Mouse (Mus musculus) liver, adult 2 months (tissue): ENCODE data around the gene Mtmr1. TPM values are rescaled to one million over a fixed set of nuclear protein-coding genes. Genes with fewer than 3 reads are reported as not detected.
"Not testable (repeated sequence)": the region's sequence is repeated elsewhere in the genome, so short reads cannot be mapped to it uniquely, and the experiment has no call there.

Source experiments
- DNase-seq: peaks from one replicate; pipeline ENCODE4 v3.0.0-alpha.2; 2011; ENCODE audit warnings: low read depth, low spot score; ENCODE audit errors: extremely low read depth
- H3K27ac ChIP-seq: fragments of 200-500 bp; replicated peaks from 2 replicates; pipeline ENCODE4 v1.5.1; 2012; ENCODE audit warnings: low read depth, mild to moderate bottlenecking, control low read depth, inconsistent platforms, low read length; ENCODE audit not compliant: insufficient read depth
- H3K27me3 ChIP-seq: fragments of 200-500 bp; 2 replicates; pipeline ENCODE4 v1.6.1; 2012; ENCODE audit warnings: mild to moderate bottlenecking, moderate library complexity, low read length, inconsistent platforms; ENCODE audit not compliant: control insufficient read depth, insufficient read depth
- H3K36me3 ChIP-seq: fragments of 200-500 bp; 2 replicates; pipeline ENCODE4 v1.6.1; 2012; ENCODE audit warnings: low read length, inconsistent platforms; ENCODE audit not compliant: control insufficient read depth, insufficient read depth
- H3K4me1 ChIP-seq: fragments of 200-500 bp; 2 replicates; pipeline ENCODE4 v1.6.1; 2011; ENCODE audit warnings: low read length; ENCODE audit not compliant: control insufficient read depth, insufficient read depth
- H3K4me3 ChIP-seq: fragments of 200-500 bp; 2 replicates; pipeline ENCODE4 v1.5.1; 2011; ENCODE audit warnings: low read depth, mild to moderate bottlenecking, control low read depth, low read length, moderate library complexity; ENCODE audit not compliant: insufficient read depth
- H3K79me2 ChIP-seq: fragments of 200-500 bp; 2 replicates; pipeline ENCODE4 v1.6.1; 2012; ENCODE audit warnings: inconsistent platforms, mild to moderate bottlenecking, low read length, moderate library complexity; ENCODE audit not compliant: control insufficient read depth, insufficient read depth
- H3K9ac ChIP-seq: fragments of 200-500 bp; 2 replicates; pipeline ENCODE4 v1.6.1; 2012; ENCODE audit warnings: low read depth, mild to moderate bottlenecking, control low read depth, inconsistent platforms, low read length
- CTCF ChIP-seq: fragments of 200-500 bp; IDR thresholded peaks from 2 replicates; pipeline ENCODE4 v1.5.1; 2011; ENCODE audit warnings: low read depth, low read length, control low read depth
- POLR2A ChIP-seq: fragments of 200-500 bp; IDR thresholded peaks from 2 replicates; pipeline ENCODE4 v1.6.1; 2011; ENCODE audit warnings: low read length, control low read depth; ENCODE audit not compliant: insufficient read depth; ENCODE audit errors: extremely low read depth
- WGBS: fragments of 180-500 bp; shearing (Covaris S2); methylation state at CpG from one replicate; pipeline ENCODE4 v1.1.7; 2018; 5-methylcytosine and 5-hydroxymethylcytosine counted together
- polyA plus RNA-seq: library from polyadenylated mRNA; depleted of rRNA; stranded (reverse); fragments of >200 nt; gene quantifications from 2 replicates; pipeline ENCODE4 v1.2.3, GENCODE M21; 2012; rRNA removed
- total RNA-seq: library from RNA; depleted of rRNA; stranded (reverse); fragments of >200 nt; gene quantifications from 2 replicates; pipeline ENCODE4 v1.2.3, GENCODE M21; 2014; rRNA removed

Gene Mtmr1
- 28.1 and 28.6 TPM in 2 replicates for total RNA-seq
- polyA plus RNA-seq: 5.8 and 6.4 TPM in 2 replicates

DNA sequence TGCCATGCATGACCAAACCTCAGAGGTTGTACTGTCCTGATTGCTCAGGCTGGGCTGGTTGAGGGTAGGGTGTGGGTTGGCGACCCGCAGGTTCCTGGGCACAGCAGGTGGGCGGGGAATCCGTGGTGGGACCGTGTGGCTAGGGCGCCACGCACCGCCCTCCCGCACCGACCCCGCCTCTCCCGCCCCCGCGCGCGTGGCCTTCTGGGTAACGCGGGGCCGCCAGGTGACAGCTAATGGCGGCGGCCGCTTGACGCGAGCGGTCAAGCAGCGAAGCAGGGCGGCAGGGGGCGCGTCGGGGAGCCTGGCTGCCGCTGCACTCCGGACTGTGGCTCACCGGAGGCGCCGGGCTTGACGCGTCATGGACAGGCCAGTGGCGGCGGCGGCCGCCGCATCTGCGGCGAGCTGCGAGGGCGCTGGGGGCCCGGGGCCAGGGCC lies at the start of gene Mtmr1:
Gene Mtmr1 (plus strand): TSS at position 207 of the 438 bp plus-strand sequence.
- H3K36me3 ChIP-seq: no peaks in the 10 kb centered on the region
- no peaks in the 10 kb centered on the region; the same call in 1 of the 2 replicates for H3K79me2 ChIP-seq
- H3K4me3 ChIP-seq: peak within 1 kb of the TSS; percentile 86
- H3K27me3 ChIP-seq: no peaks in the 10 kb centered on the region
- TF ChIP-seq CTCF (0 out of 2 replicates have a peak, but pooled peaks have one; percentile 4), POLR2A (0 out of 2 replicates have a peak, but pooled peaks have one; percentile 41)
- peaks cover 8% of the 10 kb centered on the region; the same call in 1 of the 2 replicates for H3K4me1 ChIP-seq
- H3K27ac ChIP-seq: peak within 1 kb of the TSS; percentile 87
- H3K9ac ChIP-seq: peak within 1 kb of the TSS; percentile 88
- 0% methylated on average over 17 of the region's 47 CpGs for WGBS
- DNase-seq: peak; percentile 43

DNA sequence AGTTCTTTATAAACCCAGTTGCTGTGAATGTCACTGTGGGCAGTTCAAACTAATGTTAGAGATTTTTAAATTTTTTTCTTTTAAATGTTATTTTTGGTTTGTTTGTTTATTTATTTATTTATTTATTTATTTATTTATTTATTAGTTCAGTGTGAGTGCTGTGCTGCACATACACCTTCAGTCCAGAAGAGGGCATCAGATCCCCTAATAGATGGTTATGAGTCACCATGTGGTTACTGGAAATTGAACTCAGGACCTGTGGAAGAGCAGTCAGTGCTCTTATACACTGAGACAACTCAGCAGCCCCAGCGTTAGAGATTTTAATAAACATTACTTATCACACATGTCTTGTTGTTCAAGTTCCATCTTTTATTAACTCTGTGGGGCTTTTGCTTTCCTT lies 12.5 kb upstream of the Mtmr1 start:
- TF ChIP-seq CTCF: no peak
- no peak for TF ChIP-seq POLR2A
- H3K36me3 ChIP-seq: no peaks in the 10 kb centered on the region
- H3K79me2 ChIP-seq: no peaks in the 10 kb centered on the region
- H3K9ac ChIP-seq: no peak overlapping the region
- DNase-seq: peak; percentile 47
- no peaks in the 10 kb centered on the region for H3K27me3 ChIP-seq
- no peaks in the 10 kb centered on the region for H3K4me1 ChIP-seq
- 67% methylated on average over 1 of the region's 1 CpGs for WGBS
- no peak overlapping the region for H3K4me3 ChIP-seq
- no peak overlapping the region for H3K27ac ChIP-seq

DNA sequence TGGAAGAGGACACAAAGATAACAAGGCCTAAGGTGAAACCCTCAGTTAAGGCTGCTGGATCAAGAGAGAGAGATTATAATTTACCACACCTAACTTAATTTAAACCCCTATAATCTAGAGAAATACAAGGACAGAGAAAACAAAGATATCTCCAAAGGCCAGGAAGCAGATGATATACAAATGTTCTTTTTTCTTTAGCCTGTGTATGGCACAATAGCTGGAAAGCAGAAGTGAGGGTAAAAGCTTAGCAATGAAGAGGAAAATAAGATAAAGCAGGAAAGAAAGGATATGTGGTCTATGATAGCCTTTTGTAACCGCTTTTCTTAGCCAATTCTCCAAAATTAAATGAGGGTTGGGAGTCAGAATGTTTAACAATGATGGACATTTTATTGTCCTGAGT lies 9.2 kb upstream of the Mtmr1 start:
- H3K36me3 ChIP-seq: no peaks in the 10 kb centered on the region
- WGBS: 71% methylated on average over 1 of the region's 1 CpGs
- no peaks in the 10 kb centered on the region for H3K4me1 ChIP-seq
- H3K9ac ChIP-seq: no peak overlapping the region
- DNase-seq: no peak
- no peaks in the 10 kb centered on the region for H3K79me2 ChIP-seq
- no peak overlapping the region for H3K4me3 ChIP-seq
- no peak overlapping the region for H3K27ac ChIP-seq
- H3K27me3 ChIP-seq: no peaks in the 10 kb centered on the region
- TF ChIP-seq CTCF (no peak), POLR2A (no peak)

DNA sequence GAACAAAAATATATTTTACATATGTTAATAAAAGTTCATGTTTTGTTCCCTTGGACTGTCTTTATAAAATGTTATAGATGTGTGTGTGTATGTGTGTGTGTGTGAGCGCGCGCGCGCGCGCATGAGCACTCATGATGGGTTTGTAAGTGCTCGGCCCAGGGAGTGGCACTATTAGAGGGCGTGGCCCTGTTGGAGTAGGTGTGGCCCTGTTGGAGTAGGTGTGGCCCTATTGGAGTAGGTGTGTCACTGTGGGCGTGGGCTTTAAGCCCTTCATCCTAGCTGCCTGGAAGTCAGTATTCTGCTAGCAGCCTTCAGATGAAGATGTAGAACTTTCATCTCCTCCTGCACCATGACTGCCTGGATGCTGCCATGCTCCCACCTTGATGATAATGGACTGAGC lies 2.8 kb upstream of the Mtmr1 start:
- not testable (repeated sequence) for H3K27ac ChIP-seq, H3K9ac ChIP-seq, DNase-seq, H3K27me3 ChIP-seq, H3K4me1 ChIP-seq, H3K4me3 ChIP-seq, H3K36me3 ChIP-seq, H3K79me2 ChIP-seq
- 95% methylated on average over 10 of the region's 10 CpGs for WGBS

DNA sequence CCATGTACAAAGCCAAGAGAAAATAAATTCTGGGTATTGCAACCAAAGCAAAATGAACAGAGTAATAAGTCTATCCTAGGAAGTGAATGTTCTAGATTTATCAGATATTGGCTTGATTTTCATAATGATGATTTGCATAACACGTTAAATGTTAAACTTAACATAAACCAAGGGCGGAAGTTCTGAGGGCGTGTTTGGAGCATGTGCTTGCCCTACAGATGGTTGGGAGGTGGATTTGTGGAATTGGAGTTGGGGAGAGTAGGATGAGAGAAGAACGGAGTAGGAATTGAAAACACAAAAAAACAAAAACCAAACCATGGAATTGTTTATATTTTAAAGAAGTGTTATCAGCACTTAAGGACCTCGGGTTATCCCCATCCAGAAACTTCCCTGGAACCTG lies 498 bp upstream of the Mtmr1 start:
- WGBS: 44% methylated on average over 5 of the region's 5 CpGs
- H3K4me1 ChIP-seq: peaks cover 8% of the 10 kb centered on the region; the same call in 1 of the 2 replicates
- no peak overlapping the region for H3K27ac ChIP-seq
- H3K36me3 ChIP-seq: no peaks in the 10 kb centered on the region
- TF ChIP-seq CTCF: no peak
- no peak for TF ChIP-seq POLR2A
- no peak overlapping the region for H3K9ac ChIP-seq
- no peaks in the 10 kb centered on the region for H3K27me3 ChIP-seq
- no peaks in the 10 kb centered on the region; the same call in 1 of the 2 replicates for H3K79me2 ChIP-seq
- no peak for DNase-seq
- peak overlapping the region; percentile 86; the same call in 1 of the 2 replicates for H3K4me3 ChIP-seq

DNA sequence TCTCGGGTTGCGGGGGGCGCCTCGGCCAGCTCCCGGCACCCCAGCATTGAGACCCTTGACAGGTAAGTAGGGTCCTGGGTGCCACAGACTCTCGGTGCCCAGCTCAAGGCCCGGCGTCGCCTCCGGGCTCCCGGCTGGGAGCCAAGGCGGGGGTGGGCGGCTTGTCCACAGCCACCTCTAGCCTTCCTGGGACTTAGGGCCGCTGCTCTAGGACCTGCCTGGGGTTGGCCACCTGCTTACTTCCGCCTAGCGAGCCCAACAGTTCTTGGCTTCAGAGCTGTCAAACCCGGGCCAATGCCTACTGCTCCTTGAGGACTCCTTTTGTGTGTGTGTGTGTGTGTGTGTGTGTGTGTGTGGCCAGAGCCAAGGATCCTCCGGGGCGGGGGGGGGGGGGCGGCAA lies 451 bp downstream of the Mtmr1 start:
- peak; percentile 43 for DNase-seq
- Histone ChIP-seq H3K4me1 (peaks cover 8% of the 10 kb centered on the region; the same call in 1 of the 2 replicates), H3K36me3 (no peaks in the 10 kb centered on the region), H3K27ac (peak overlapping the region; percentile 87), H3K9ac (peak overlapping the region; percentile 88), H3K27me3 (no peaks in the 10 kb centered on the region), H3K79me2 (no peaks in the 10 kb centered on the region; the same call in 1 of the 2 replicates), H3K4me3 (peak overlapping the region; percentile 86)
- 0% methylated on average over 4 of the region's 20 CpGs for WGBS
- TF ChIP-seq CTCF (no peak), POLR2A (no peak)
